Mouse (Mus musculus) layer of hippocampus, postnatal 10 days (tissue): ENCODE results near the gene Tmem74b. TPM values are rescaled to one million over a fixed set of nuclear protein-coding genes. Genes with fewer than 3 reads are reported as not detected.

Source experiments
- DNase-seq, 2 experiments: peaks; one replicate each; pipeline ENCODE4 v3.0.0; 2021; ENCODE audit warnings: low spot score in 2 of 2
- total RNA-seq, 2 experiments: library from RNA; stranded (reverse); gene quantifications; 2 replicates each; pipeline ENCODE4 v1.2.3; 2021

Gene Tmem74b
- total RNA-seq, 2 experiments from 2014 or later, result 10.3 to 11.5 TPM

DNA sequence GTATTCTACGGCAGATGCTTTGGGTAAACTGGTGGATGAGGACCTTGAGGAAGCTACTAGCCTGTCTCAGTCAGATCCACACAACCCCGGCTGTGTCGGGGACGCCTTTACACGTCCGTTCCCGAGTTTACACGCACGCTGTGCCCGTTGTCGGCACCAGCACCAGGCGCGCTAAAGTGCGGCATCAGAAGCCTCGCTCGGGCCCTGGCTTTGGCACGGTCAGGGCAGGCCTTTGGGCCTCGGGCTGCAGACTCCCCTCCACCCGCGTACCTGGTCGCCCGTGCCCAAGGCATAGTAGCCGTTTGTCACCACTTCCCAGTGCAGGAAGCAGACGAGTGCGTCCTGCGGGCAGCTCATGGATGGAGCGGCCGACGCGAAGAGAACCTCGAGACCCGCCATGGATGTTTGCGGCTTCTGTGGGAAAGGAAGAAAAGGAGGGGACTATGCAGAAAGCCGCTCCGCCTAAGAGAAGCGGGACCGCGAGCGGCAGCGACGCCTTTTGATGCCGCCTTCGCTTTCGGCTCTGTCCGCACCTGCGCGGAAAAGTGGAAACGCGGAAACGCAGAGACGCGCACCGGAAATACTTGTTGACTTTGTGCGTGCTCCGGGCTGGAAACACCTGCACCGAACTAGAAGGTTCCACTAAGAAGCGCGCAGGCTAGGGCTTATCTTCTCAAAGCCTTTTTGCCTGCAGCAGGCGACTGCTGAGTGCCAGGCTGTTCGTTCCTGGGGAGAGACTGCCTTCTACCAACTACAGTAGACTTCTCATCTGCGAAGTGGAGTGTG lies 39.1 kb downstream of the Tmem74b start:
- peak; percentile 93 to 94 for DNase-seq

DNA sequence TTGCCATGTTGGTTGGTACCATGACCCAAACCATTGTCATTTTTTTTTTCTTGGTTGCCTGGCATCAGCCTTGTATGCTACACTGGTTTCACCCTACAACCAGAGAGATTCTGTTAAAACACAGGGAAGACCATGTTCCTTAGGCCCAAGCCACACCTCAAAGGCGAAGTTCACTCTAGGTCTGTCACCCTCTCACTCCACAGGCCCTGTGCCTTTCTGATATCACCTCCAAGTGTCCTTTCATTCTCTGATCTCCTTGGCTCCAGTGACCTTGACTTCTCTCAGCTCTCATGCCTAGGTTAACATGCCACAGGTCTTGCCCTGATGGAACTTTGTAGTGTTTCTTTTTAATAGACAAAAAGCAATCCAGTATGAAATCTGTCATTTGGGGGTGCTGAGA lies 40.3 kb downstream of the Tmem74b start:
- no peak for DNase-seq

DNA sequence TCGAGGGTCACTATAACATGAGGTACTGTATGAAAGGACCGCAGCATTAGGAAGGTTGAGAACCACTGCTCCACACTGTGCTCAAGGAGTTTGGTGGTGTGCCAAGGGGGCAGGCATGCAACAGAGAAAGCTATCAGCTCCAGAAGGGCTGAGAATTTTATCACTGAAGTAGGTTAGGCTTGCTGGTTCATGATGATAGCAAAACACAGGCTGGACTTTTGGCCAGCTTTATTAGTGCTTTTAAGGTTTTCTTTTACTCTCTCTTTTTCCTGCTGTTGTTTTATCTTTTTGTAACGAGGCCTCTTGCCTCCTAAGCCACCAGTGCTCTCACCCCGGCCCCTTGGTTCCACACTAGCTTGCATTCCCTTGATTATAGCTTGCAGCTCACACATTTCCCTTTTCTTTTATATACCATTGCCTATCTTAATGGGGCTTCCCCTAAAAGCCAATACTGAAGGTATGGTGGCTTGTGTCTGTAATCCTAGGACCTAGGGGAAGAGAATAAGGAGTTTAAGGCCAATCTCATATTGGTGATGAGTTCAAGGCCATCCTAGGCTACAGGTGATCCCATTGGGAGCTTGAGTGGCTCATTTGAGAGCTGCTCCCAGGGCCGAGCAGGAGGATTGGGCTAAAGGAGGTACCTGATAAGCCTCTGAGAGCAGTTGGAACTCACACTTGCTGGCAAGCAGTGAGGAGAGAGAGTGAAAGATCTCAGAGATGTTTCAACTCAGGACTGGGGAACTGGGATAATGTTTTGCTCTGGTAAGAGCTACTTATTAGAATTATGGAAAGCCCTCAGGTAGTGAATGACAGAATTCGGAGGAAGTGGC lies 41.3 kb downstream of the Tmem74b start:
- DNase-seq, result no peak

DNA sequence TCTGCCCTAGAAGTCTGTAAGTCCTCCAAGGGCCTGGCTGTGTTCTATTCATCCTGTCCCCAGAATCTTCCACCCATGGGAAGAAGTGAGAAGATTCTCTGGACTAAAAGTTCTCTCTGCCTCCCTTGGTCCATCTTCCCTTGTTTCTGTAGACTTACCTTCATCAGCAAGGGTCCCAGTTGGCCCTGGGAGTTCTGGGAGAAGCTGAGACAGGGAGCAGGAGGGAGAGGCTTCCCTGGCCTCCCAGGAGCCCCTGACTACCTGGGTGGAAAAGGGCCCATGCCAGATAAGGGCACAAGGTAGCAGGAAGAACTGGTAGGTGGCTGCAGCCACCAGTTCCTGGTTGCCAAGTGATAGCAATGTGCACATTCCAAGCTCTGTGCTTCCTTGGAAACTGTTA lies 42.0 kb downstream of the Tmem74b start, which contains the start of gene Psmf1:
Gene Psmf1, minus strand, starts transcription at position 342 of the 400 bp plus-strand sequence.
- DNase-seq, result no peak

DNA sequence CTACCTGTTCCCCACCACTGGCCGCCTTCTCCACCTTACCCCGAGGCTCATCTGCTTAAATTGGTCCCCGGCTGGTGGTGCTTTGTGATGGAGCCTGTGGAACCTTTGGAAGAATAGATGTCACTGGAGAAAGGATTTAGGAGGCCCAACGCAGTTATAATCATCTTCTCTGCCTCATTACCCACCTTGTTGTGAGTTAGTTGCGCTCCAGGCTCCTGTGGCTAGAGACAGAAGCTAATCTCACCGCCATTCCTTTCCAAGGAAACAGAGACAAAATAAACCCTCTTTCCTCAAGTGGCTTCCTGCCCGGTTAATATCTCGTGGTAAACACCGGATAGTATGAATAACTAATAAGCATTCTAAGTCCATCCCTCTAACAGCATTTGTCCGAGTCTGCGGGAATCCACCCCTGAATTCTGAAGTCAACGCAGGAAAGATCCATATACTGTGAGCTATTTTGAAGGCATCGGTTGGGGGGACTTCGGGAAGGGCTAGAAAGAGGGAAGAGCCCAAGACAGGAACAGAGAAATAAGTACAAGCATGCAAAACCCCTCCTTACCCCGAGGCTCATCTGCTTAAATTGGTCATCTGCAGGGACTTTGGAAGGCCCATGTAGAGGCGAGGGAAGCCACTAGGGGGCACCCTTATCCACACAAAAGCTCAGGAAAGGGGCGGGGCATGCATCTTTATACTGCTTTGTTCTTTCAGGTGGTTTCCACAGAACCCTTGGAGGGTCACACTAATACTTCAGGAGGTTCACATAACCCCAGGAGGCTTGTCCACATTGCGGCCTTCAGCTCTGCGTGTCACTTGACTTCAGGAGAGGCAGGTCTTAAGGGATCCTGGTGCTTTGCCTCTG lies 46.3 kb downstream of the Tmem74b start:
- peak; percentile 84 to 87 for DNase-seq

DNA sequence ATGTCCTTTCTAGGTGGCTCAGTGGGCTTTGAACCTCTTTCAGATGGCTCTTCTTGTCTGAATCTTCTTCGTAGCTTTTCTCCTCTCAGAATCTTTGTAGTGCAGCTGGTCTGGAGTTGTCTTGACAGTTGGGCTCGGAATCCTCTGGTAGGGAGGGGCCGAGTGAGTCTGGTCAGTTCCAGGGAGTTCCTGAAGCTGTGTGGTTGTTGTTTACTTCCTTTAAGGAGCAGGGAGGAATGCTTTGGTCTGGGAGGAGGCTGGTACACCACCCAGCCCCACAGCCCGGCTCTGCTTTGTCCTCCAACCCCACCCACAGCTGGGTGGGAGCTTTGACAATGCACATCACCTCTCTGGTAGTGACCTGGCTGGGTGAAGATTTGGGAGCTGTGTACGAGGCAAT lies 49.5 kb downstream of the Tmem74b start:
- no peak for DNase-seq

DNA sequence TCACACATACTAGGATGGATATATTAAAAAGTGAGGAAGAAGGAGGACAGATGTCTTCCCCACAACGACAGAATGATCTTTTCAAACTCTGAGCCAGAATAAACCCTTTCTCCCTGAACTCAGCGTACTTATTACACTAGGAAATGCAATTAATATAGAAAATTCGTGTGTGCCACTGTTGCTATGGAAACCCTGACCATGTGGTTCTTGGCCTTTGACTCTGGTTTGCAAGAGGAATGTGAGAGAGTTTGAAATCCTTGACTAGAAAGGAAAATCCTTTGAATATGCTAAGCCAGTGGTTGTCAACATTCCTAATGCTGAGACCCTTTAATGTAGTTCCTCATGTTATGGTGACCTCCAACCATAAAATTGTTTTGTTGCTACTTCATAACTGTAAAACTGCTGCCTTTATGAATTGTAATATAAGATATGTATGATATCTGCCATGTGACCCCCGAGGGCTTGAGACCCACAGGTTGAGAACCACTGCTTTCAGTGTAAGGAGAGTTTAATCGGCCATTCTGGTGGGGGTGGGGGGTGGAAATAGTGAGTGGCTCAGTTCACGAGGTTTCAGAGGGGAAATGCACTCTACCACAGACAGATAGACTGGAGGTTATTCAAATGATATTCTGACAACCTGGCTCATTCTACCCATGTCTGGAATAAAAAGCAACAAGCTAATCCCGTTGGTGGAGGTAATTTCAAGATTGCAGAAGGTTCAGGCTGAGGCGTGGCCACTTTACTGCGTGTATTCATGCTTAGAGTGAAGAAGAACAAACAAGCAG lies 54.7 kb downstream of the Tmem74b start:
- no peak for DNase-seq

DNA sequence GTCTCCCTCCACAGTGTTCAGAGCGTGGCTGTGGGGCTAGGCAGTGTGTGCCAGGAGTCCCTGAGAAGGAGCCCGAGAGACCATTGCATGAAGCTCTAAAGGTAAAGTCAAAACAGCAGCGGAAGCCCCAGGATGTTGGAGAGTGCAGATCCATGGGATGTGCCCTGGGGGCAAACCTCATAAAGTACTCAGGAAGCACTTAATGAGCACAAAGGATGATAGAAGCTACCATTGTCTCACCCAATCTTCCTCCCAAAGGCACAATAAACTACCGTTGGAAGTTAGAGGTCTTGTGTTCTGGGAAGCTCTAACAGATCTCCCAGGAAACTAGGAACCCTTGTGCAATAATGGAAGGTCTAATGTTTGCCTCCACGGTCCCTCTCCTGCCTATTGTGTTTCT lies 55.6 kb downstream of the Tmem74b start:
- DNase-seq, result no peak

DNA sequence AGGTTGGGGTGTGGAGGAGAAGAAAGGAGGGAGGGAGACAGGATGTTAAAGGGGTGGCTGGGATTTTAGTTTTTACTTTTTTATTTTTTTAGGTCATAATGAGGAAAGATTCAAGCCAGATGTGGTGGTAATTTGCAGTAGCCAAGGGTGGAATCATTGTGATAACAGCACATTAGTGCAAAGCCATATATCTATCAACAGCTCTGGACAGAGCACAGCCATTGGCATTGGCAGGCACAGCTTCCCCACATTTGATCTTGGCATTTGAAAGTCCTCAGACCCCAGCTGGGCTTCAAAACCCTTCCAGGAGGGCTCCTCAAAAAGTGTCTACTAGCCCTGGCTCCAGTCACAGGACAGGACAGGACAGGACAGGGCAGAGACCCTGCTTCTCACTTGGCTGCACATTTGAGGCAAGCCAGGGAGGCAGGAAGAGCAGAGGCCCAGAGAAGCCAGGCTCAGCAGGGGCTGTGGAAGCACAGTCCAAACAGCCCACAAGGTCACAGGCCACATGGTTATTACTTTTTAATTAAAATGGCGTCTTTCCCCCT lies 57.1 kb downstream of the Tmem74b start:
- no peak for DNase-seq

Other genes with a start within 250 kb of the Tmem74b start
- not detected for gene 4921509C19Rik, start 225.9 kb upstream of the Tmem74b start, total RNA-seq
- 100 to 1,000 TPM; 145 to 156 TPM for gene Nsfl1c, start 207.8 kb upstream of the Tmem74b start, total RNA-seq
- gene Fkbp1a, start 159.5 kb upstream of the Tmem74b start, total RNA-seq, result 100 to 1,000 TPM; 535 to 594 TPM
- gene Sdcbp2, start 129.4 kb upstream of the Tmem74b start, total RNA-seq, result 1 to 10 TPM; 1.3 to 1.6 TPM
- gene Snph, start 69.4 kb upstream of the Tmem74b start, total RNA-seq, result 100 to 1,000 TPM; 205 to 206 TPM
- gene Rad21l, start 33.5 kb upstream of the Tmem74b start, total RNA-seq, result 1 to 10 TPM in 1 of 2 experiments, under 1 TPM in 1; 0.94 to 1.1 TPM
- 10 to 100 TPM; 40.6 to 47.2 TPM for gene Psmf1, start 42.2 kb downstream of the Tmem74b start, total RNA-seq
- not detected for gene Rspo4, start 140.9 kb downstream of the Tmem74b start, total RNA-seq
- gene Angpt4, start 209.2 kb downstream of the Tmem74b start, total RNA-seq, result not detected